Mouse (Mus musculus): ENCODE measurements around the gene Vmn2r69. TPM values are rescaled to one million over a fixed set of nuclear protein-coding genes. Genes with fewer than 3 reads are reported as not detected.

The Vmn2r69 gene
- not detected in 2 replicates for polyA plus RNA-seq (2015; fragmentation: Nextera tagmentation; extraction: Ambion mirVana)

DNA sequence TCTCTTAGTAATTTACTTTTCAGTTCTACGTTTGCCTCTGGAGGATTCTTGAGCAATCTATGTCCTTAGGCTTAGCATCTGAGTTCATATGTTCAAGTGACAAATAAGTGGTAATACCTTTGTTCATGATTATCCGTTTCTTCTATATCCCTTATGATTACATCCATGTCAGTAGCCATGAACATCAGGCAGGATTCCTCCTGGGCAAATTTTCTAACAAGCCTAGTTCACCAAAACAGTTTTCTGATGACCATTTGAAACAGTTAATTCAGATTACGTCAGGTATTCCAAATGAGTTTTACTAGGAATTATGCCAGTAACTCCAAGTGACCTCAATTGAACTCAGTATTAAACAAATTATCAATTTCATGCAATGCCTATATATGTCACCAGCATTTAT lies at the start of gene Vmn2r69:
Gene Vmn2r69, minus strand, starts transcription at position 101 of the 400 bp plus-strand sequence.
- Histone ChIP-seq H3K4me1 (no peaks in the 10 kb centered on the region), H3K4me3 (no peak within 1 kb of the TSS), H3K9ac (no peak within 1 kb of the TSS), H3K27me3 (replicated peaks) (no peaks in the 10 kb centered on the region), H3K36me3 (no peaks in the 10 kb centered on the region), H3K4me2 (no peak within 1 kb of the TSS), H3K27ac (replicated peaks) (no peak within 1 kb of the TSS), H3K9me3 (0 out of 2 replicates have a peak, but pooled peaks cover 2% of the 10 kb centered on the region)
- ATAC-seq (ENCODE audit: extremely low read depth, insufficient number of reproducible peaks, low FRiP score, low TSS enrichment): no peak
- WGBS: 65% methylated on average over 3 of the region's 3 CpGs

Other genes with a start within 250 kb of the Vmn2r69 start
- gene Vmn2r68, start 178.1 kb downstream of the Vmn2r69 start, polyA plus RNA-seq (2015; fragmentation: Nextera tagmentation; extraction: Ambion mirVana): not detected in 2 replicates
- not detected in 2 replicates for gene Vmn2r71, start 147.2 kb upstream of the Vmn2r69 start, polyA plus RNA-seq (2015; fragmentation: Nextera tagmentation; extraction: Ambion mirVana)
- gene Vmn2r70, start 153.3 kb upstream of the Vmn2r69 start, polyA plus RNA-seq (2015; fragmentation: Nextera tagmentation; extraction: Ambion mirVana): not detected in 2 replicates